Mouse (Mus musculus) layer of hippocampus, adult 2 months (tissue): ENCODE results near the gene Top1. TPM values are rescaled to one million over a fixed set of nuclear protein-coding genes. Genes with fewer than 3 reads are reported as not detected.

ENCODE experiments used
- DNase-seq, 2 experiments: peaks; one replicate each; pipeline ENCODE4 v3.0.0; 2022; ENCODE audit warnings: low spot score in 2 of 2
- H3K27ac ChIP-seq: fragments of 200-600 bp; 2 replicates; pipeline ENCODE4 v1.8.1; 2022
- H3K4me3 ChIP-seq: fragments of 200-600 bp; 2 replicates; pipeline ENCODE4 v1.8.1; 2022; ENCODE audit warnings: mild to moderate bottlenecking
- CTCF ChIP-seq: fragments of 200-600 bp; conservative IDR thresholded peaks from 2 replicates; pipeline ENCODE4 v1.8.1; 2022; ENCODE audit warnings: antibody characterized with exemption, mild to moderate bottlenecking, moderate library complexity
- total RNA-seq, 2 experiments: library from RNA; stranded (reverse); gene quantifications; 2 replicates each; pipeline ENCODE4 v1.2.3; 2021

Gene Top1
- total RNA-seq, 2 experiments from 2014 or later: 79.4 to 83.9 TPM

GRCm38 (mm10) chr2:160731117-160731838 lies 85.6 kb downstream of the Top1 start, which contains the start of gene Plcg1:
TSS of gene Plcg1 (plus strand) at chr2:160731300.
- DNase-seq: peak; percentile 93 to 94
- H3K4me3 ChIP-seq: peak within 1 kb of the TSS; percentile 94
- peak within 1 kb of the TSS; percentile 99 for H3K27ac ChIP-seq
- TF ChIP-seq CTCF: no peak

GRCm38 (mm10) chr2:160731839-160732261 lies 86.2 kb downstream of the Top1 start:
- peak overlapping the region; percentile 99 for H3K27ac ChIP-seq
- peak; percentile 35 for TF ChIP-seq CTCF
- DNase-seq: peak in 1 of 2 experiments; percentile 53
- peak overlapping the region; percentile 94 for H3K4me3 ChIP-seq

DNA sequence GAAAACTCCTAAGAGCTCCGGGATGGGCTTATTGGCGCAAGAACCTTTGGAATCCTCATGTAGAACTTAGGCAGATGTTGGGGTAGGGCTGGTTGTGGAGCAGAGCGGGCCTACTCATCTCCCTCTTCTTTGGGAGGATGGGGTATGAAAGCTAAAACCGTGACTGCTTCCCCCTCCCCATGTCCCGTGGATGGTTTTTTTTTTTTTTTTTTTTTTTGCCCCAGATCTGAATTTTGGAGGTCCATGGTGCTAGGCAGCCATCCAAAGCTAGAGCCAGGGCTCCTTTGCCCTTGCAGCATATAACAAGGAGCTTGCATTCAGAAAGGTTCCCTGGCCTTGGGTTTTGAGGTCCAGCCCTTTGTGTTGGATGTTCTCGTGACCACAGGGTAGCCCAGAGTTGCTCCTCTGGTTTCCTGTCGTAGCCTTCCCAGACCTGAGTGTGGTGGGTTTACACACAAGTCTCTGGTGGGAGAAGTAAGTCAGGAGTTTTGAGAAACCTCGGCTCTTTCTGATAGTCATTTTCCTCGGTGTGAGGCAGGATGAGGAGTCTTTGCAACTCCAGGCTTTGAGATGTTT lies 86.8 kb downstream of the Top1 start:
- peak overlapping the region; percentile 99 for H3K27ac ChIP-seq
- peak overlapping the region; percentile 94 for H3K4me3 ChIP-seq
- DNase-seq: no peak
- no peak for TF ChIP-seq CTCF

DNA sequence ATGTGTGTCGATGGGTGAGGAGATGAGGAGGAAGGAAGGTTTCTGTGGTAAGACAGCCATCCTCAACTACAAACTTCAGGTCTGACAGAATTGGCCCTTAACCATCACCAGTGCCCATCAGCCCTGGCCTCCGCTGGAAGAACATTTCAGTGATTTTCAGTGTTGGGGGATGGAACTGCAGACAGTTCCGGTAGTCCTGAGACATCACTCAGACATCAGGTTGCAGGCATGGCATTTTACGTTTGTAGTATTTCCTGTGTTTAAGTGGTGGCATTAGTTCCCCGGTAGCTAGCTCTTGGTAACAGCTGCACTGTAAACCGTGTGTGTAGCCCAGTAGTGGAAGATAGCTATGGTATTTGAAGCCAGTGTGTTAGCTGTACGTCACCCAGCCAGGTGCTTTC lies 87.4 kb downstream of the Top1 start:
- DNase-seq: no peak
- H3K27ac ChIP-seq: peak overlapping the region; percentile 64; the same call in 1 of the 2 replicates
- peak overlapping the region; percentile 94 for H3K4me3 ChIP-seq
- TF ChIP-seq CTCF: no peak

DNA sequence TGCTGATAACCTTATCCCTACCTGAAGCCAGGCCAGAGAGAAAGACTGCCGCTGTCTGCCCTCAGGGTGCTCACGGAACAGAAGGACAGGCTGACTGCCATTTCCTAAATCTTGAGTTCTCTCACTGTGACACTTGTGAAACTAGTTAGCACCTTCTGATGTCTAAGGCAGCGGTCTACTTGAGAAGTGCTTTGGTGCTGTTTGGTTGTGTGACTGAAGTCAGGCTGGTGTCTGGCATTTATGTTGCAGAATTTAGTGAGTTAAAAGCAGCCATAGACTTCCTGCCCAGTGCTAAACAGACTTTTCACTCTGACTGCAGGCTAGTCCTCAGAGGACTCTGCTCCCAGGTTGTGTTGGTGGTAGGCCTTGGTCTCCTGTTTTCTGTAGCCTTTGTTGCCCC lies 88.6 kb downstream of the Top1 start:
- no peak for TF ChIP-seq CTCF
- H3K4me3 ChIP-seq: peak overlapping the region; percentile 94; the same call in 1 of the 2 replicates
- H3K27ac ChIP-seq: peak overlapping the region; percentile 15; the same call in 1 of the 2 replicates
- DNase-seq: no peak

- peak overlapping the region; percentile 24 for H3K27ac ChIP-seq
- TF ChIP-seq CTCF: no peak
- no peak overlapping the region for H3K4me3 ChIP-seq
- no peak for DNase-seq
Observed at GRCm38 (mm10) chr2:160735706-160736310, 90.1 kb downstream of the Top1 start.

DNA sequence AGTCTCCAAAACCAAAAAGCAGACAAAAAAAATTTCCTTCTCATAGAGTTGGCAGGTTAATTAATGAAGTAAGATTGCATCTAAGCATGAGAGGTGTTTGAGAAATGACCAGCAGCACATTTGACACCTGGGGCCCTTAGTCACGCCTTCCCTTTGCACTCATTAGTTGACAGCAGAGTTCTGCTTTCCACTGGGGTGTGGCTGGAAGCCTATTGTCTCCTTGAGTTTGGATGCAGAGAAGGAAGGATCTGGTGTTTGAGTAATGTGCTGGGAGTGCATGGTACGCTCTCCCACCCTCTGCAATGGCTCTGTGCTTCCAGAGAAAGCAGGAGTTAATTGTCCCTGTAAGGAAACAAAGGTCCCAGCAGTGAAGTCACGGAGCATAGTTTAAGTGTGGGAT lies 90.8 kb downstream of the Top1 start:
- no peak for DNase-seq
- Histone ChIP-seq H3K27ac (no peak overlapping the region), H3K4me3 (no peak overlapping the region)
- TF ChIP-seq CTCF: no peak

DNA sequence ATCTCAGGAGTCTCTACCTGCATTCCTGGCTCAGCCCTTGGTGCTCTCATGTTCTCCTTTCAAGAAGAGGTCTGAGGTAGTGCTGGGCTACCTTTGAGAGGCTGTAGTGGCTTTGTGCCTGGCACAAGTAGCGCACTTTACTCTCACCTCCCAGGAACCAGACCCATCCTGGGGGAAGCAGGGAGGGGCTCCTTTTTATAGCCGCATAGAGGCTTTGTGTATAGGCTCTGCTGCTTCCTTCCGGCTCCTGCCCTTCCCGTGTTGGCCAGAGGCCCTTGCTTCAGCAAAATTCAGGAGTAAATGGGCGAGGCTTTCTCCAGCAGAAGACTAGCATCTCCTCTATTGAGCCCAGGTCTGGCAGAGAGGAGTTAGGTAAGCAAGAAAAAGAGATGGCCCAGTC lies 92.7 kb downstream of the Top1 start:
- no peak overlapping the region for H3K4me3 ChIP-seq
- TF ChIP-seq CTCF: no peak
- peak overlapping the region; percentile 70; the same call in 1 of the 2 replicates for H3K27ac ChIP-seq
- DNase-seq: no peak

DNA sequence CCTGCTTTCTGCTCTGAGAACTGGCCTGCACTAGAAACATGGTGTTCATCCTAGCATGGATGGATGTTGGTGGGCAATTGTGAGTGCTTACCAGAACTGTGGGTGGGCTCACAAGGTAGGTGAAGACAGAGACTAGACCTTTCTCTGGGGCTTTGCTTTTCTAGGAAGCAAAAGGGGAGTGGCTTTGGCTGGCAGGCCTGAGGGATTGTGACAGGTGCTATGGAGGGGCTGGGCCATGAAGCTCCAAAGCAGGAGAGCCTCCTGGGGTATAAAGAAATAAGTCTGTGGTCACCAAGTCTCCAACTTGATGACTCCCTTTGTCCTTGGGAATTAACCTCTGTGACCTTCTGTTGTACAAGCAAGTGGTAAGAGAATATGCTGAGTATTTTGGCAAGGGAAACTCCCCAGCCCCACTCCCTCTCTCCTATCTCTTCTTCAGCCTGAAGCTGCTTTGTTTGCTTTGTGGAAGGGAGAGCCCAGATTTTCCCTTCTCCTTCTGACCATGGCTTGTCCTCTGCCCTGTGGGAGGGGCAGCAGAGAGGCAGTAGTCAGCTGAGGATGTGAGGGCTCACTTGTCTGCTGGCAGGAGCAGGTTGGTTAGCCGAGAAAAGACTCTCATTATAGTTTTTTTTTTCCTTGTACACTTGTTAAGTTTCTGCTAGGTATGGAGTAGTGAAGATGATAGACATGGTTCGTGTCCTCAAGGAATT lies 94.1 kb downstream of the Top1 start:
- no peak for TF ChIP-seq CTCF
- DNase-seq: no peak
- Histone ChIP-seq H3K27ac (peak overlapping the region; percentile 70), H3K4me3 (no peak overlapping the region)

GRCm38 (mm10) chr2:160740521-160741156 lies 95.0 kb downstream of the Top1 start:
- H3K27ac ChIP-seq: peak overlapping the region; percentile 70
- DNase-seq: no peak
- TF ChIP-seq CTCF: no peak
- H3K4me3 ChIP-seq: no peak overlapping the region

DNA sequence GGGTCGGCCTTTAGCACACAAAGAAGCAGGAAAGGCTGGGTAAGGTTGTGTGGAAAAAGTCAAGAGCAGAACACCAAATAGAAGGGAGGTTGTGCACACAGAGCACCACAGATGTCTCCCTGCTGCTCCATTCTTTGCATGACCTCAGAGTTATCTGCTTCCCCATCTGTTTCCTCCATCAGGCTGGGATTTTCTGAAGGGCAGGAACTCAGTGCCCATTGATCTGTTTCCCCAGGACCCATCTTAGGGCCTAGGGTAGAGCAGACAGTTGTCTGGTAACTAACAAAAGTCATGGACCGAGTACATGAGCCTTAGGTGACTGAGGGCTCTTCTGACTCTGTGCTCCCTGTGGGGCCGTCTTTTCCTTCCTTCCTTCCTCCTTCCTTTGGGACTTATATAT lies 95.9 kb downstream of the Top1 start:
- no peak overlapping the region for H3K4me3 ChIP-seq
- peak overlapping the region; percentile 70 for H3K27ac ChIP-seq
- no peak for DNase-seq
- TF ChIP-seq CTCF: no peak

DNA sequence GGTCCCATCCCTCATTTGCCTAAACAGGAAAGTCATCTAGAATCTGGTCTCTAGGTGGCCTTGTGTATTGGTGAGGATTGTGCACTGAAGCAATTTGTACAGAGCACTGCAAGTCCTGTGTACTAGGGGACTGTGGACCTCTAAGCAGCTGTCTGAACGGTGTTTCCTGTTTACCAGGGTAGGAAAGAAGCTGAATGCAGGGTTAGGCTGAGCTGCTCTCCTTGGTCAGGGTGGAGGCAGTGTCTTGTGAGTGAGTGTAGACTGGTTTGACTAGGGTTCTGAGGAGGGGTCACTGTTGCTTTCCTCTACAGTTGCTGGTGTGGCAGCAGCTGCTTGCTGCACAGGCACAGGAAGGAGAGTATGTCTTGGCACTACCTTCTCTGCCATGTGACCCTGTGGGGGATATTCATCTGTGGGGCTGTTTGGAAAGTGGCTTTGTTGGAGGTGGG lies 96.5 kb downstream of the Top1 start:
- Histone ChIP-seq H3K27ac (peak overlapping the region; percentile 70), H3K4me3 (no peak overlapping the region)
- no peak for TF ChIP-seq CTCF
- DNase-seq: no peak
